ENCODE assay signal across 7 mouse cellular contexts in the genomic region with DNA sequence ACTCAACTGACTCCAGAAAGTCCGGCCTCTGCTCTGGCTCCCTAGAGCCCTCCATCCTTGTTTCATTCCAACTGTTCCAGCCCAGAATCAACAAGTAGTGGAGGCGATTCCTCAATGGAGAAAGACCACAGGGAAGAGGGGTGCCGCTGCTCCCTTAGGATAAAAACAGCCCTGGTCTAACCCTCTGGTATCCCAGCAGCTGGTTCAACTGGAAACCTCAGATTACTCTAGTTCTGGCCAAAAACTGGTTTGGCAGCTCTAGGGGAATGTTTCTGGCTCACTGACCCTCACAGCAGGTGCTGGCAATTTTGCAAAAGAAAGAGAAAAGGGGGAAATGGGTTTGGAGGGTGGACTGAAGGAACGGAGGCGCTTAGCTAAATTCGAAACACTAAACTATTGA. TPM values are rescaled to one million over a fixed set of nuclear protein-coding genes. Genes with fewer than 3 reads are reported as not detected.
DNase-seq lines count a peak whose midpoint lies in the region; ATAC-seq and TF ChIP-seq lines count a peak whose summit lies in the region.

No protein-coding gene starts in this region.

- peaks cover 12% of the 10 kb centered on the region for H3K4me1 ChIP-seq in thymus, adult 2 months (replicated peaks; ENCODE audit: control insufficient read depth, insufficient read depth, low read length)
- 0 out of 2 replicates have a peak, but pooled peaks cover 2% of the 10 kb centered on the region for H3K4me1 ChIP-seq in embryonic fibroblast, embryonic 13.5 days (ENCODE audit: control insufficient read depth, insufficient read depth, low read length)
- no peaks in the 10 kb centered on the region; the same call in 1 of the 2 replicates for H3K4me1 ChIP-seq in liver, embryonic 11.5 days (replicated peaks; ENCODE audit: control insufficient read depth, insufficient read depth, low read length)
- H3K4me1 ChIP-seq in stomach, postnatal 0 days (replicated peaks; ENCODE audit: control insufficient read depth, insufficient read depth) = peaks cover 12% of the 10 kb centered on the region

- H3K4me3 ChIP-seq in thymus, adult 2 months (ENCODE audit: control insufficient read depth, insufficient read depth, low read length) = peak overlapping the region; percentile 99
- peak overlapping the region; percentile 49 for H3K4me3 ChIP-seq in embryonic fibroblast, embryonic 13.5 days (ENCODE audit: insufficient read depth, low read length)
- H3K4me3 ChIP-seq in liver, embryonic 11.5 days (ENCODE audit: low read depth, low read length) = peak overlapping the region; percentile 59
- peak overlapping the region; percentile 77 for H3K4me3 ChIP-seq in stomach, postnatal 0 days (ENCODE audit: low read depth, low read length)

- H3K36me3 ChIP-seq in thymus, adult 2 months (ENCODE audit: control insufficient read depth, insufficient read depth, low read length) = no peaks in the 10 kb centered on the region
- H3K36me3 ChIP-seq in liver, embryonic 11.5 days (ENCODE audit: control insufficient read depth, insufficient read depth, low read length) = no peaks in the 10 kb centered on the region; the same call in 1 of the 2 replicates
- no peaks in the 10 kb centered on the region for H3K36me3 ChIP-seq in stomach, postnatal 0 days (ENCODE audit: control insufficient read depth, insufficient read depth, low read length)

- no peak overlapping the region for H3K27ac ChIP-seq in thymus, adult 2 months (ENCODE audit: control insufficient read depth, insufficient read depth, low read length)
- no peak overlapping the region for H3K27ac ChIP-seq in embryonic fibroblast, embryonic 13.5 days (ENCODE audit: insufficient read depth, low read length)
- no peak overlapping the region for H3K27ac ChIP-seq in liver, embryonic 11.5 days (ENCODE audit: low read depth, low read length)
- no peak overlapping the region; the same call in 1 of the 2 replicates for H3K27ac ChIP-seq in stomach, postnatal 0 days (replicated peaks)

- no peak for ATAC-seq in liver, embryonic 11.5 days (replicated peaks; ENCODE audit: low FRiP score)
- ATAC-seq in stomach, postnatal 0 days (ENCODE audit: low FRiP score, low TSS enrichment) = peak; percentile 24

- peak overlapping the region; percentile 60; the same call in 1 of the 2 replicates for H3K9ac ChIP-seq in liver, embryonic 11.5 days (ENCODE audit: low read depth, low read length)
- H3K9ac ChIP-seq in stomach, postnatal 0 days (ENCODE audit: low read length) = peak overlapping the region; percentile 88

- no peaks in the 10 kb centered on the region for H3K27me3 ChIP-seq in thymus, adult 2 months (ENCODE audit: control insufficient read depth, insufficient read depth, low read length)
- peaks cover 26% of the 10 kb centered on the region for H3K27me3 ChIP-seq in liver, embryonic 11.5 days (replicated peaks; ENCODE audit: control insufficient read depth, insufficient read depth, low read length)
- H3K27me3 ChIP-seq in stomach, postnatal 0 days (ENCODE audit: control insufficient read depth, insufficient read depth, low read length) = no peaks in the 10 kb centered on the region

- peak overlapping the region; percentile 62 for H3K4me2 ChIP-seq in liver, embryonic 11.5 days
- H3K4me2 ChIP-seq in stomach, postnatal 0 days (replicated peaks; ENCODE audit: low read depth) = peak overlapping the region; percentile 86

- DNase-seq in thymus, adult 2 months = no peak
- DNase-seq in thymus, adult 18-20 months = no peak
- DNase-seq in heart, postnatal 4 days = peak; percentile 19
- peak; percentile 33 for DNase-seq in liver, embryonic 11.5 days (ENCODE audit: low spot score)
- no peak for DNase-seq in stomach, postnatal 0 days (ENCODE audit: low spot score)
- DNase-seq in c-Kit-positive CD71-positive TER-119-positive erythroid progenitor cells, embryonic 14.5 days (ENCODE audit: low spot score) = no peak

- WGBS in thymus, adult 2 months = 10% methylated on average over 6 of the region's 6 CpGs
- WGBS in liver, embryonic 11.5 days = 5% methylated on average over 6 of the region's 6 CpGs
- under 1% methylated on average over 6 of the region's 6 CpGs for WGBS in stomach, postnatal 0 days

- no peak for TF ChIP-seq CTCF in thymus, adult 2 months (IDR thresholded peaks at IDR 0.05; ENCODE audit: borderline replicate concordance, control insufficient read depth, extremely low read depth, insufficient read depth, low read length, poor library complexity)
- no peak for TF ChIP-seq CTCF in embryonic fibroblast, embryonic 13.5 days (IDR thresholded peaks at IDR 0.05; ENCODE audit: borderline replicate concordance, insufficient read depth, low read length)
- TF ChIP-seq CTCF in stomach, postnatal 0 days (IDR thresholded peaks at IDR 0.05; ENCODE audit: low read depth) = 0 out of 2 replicates have a peak, but pooled peaks have one; percentile 2

- no peaks in the 10 kb centered on the region for H3K9me3 ChIP-seq in liver, embryonic 11.5 days (ENCODE audit: control insufficient read depth, low read length)
- H3K9me3 ChIP-seq in stomach, postnatal 0 days (ENCODE audit: control insufficient read depth, low read length) = no peaks in the 10 kb centered on the region

- no peak for TF ChIP-seq POLR2A in thymus, adult 2 months (IDR thresholded peaks at IDR 0.05; ENCODE audit: control insufficient read depth, extremely low read depth, insufficient read depth, low read length, poor library complexity)
- no peak for TF ChIP-seq POLR2A in embryonic fibroblast, embryonic 13.5 days (IDR thresholded peaks at IDR 0.05; ENCODE audit: low read depth, low read length)

- no peak for TF ChIP-seq EP300 in stomach, postnatal 0 days (optimal IDR thresholded peaks at IDR 0.05)

RNA-seq across cellular contexts. Expression of a gene that starts 0.4 kb away (rescaled TPM):
- 15.6 and 21.6 TPM in 2 replicates for polyA plus RNA-seq in thymus, adult 2 months (2012; rRNA removed)
- 0.95 and 8.5 TPM in 2 replicates for polyA plus RNA-seq in embryonic fibroblast, embryonic 13.5 days (2011; ENCODE audit: insufficient read length, low read depth, missing spikeins)
- total RNA-seq in heart, postnatal 4 days (2021) = 10 to 100 TPM; 10.0 to 13.1 TPM
- polyA plus RNA-seq in liver, embryonic 11.5 days (2014; fragmentation: Nextera tagmentation; extraction: Ambion mirVana) = 5.8 and 7.4 TPM in 2 replicates
- polyA plus RNA-seq in stomach, postnatal 0 days (2015; fragmentation: Nextera tagmentation; extraction: Ambion mirVana) = 21.7 and 22.7 TPM in 2 replicates

Comparison
In these comparisons a context has a peak if more than half of its experiments do, and no peak if none do; other contexts are left out.
1. DNase-seq: peak in heart, postnatal 4 days (single experiment) and liver, embryonic 11.5 days (single experiment); none in thymus, adult 2 months (single experiment), thymus, adult 18-20 months (0 of 2), stomach, postnatal 0 days (single experiment) and c-Kit-positive CD71-positive TER-119-positive erythroid progenitor cells, embryonic 14.5 days (single experiment).
2. H3K4me3 ChIP-seq: peak in every context shown above with its lines; median percentile 99 in thymus, adult 2 months; 77 in stomach, postnatal 0 days; 59 in liver, embryonic 11.5 days; 49 in embryonic fibroblast, embryonic 13.5 days.